ENCODE assay signal across 23 mouse cellular contexts in the genomic region with DNA sequence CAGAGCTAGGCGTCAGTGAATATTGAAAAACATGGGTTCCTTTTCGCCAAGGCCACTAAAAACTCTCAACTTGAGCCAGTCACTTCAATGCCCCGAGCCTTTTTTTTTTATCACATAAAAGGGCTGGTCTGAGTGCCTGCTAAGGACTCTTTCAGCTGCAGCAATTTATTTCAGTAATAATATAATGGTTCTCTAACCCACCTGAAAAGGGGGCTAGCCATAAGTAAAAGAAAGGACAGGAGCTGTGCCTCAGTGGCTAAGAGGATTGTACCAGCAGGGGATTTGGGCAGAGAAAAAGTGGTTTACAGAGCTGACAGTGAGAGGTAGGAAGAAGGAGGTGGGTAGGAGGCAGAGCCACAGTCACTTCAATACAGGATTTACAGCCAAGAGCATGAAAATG.
DNase-seq lines count a peak whose midpoint lies in the region; ATAC-seq and TF ChIP-seq lines count a peak whose summit lies in the region.
"Had no signal": no experiment of that assay in that cellular context is flagged by ENCODE, and none has a peak within 500 bp of the region (broad histone marks: within the 10 kb centered on the region; RNA-seq: fewer than 3 reads in every experiment).

No protein-coding gene starts in this region.

- H3K27ac ChIP-seq in forebrain, embryonic 10.5 days, result peak overlapping the region; percentile 63
- H3K27ac ChIP-seq in forebrain, embryonic 12.5 days, result no peak overlapping the region
- no peak overlapping the region for H3K27ac ChIP-seq in heart, embryonic 11.5 days (ENCODE audit: low read depth, low read length)
- H3K27ac ChIP-seq in midbrain, embryonic 15.5 days, result no peak overlapping the region
- H3K27ac ChIP-seq in midbrain, postnatal 0 days (ENCODE audit: low read depth, low read length), result no peak overlapping the region
- H3K27ac ChIP-seq: heart, embryonic 15.5 days; hindbrain, embryonic 10.5 days; hindbrain, embryonic 13.5 days; intestine, embryonic 15.5 days had no signal

- no peak overlapping the region for H3K4me3 ChIP-seq in forebrain, embryonic 10.5 days
- H3K4me3 ChIP-seq in forebrain, embryonic 12.5 days (replicated peaks), result no peak overlapping the region
- no peak overlapping the region for H3K4me3 ChIP-seq in heart, embryonic 11.5 days (ENCODE audit: low read depth, low read length)
- no peak overlapping the region for H3K4me3 ChIP-seq in midbrain, embryonic 15.5 days
- no peak overlapping the region for H3K4me3 ChIP-seq in midbrain, postnatal 0 days (ENCODE audit: low read depth, low read length)
- H3K4me3 ChIP-seq: heart, embryonic 12.5 days; heart, embryonic 15.5 days; hindbrain, embryonic 10.5 days; hindbrain, embryonic 13.5 days; intestine, embryonic 15.5 days had no signal

- TF ChIP-seq CTCF in midbrain, postnatal 0 days (IDR thresholded peaks at IDR 0.05), result no peak

- H3K9me3 ChIP-seq in forebrain, embryonic 10.5 days, result no peaks in the 10 kb centered on the region
- H3K9me3 ChIP-seq in forebrain, embryonic 12.5 days, result no peaks in the 10 kb centered on the region
- no peaks in the 10 kb centered on the region for H3K9me3 ChIP-seq in heart, embryonic 11.5 days (replicated peaks; ENCODE audit: control insufficient read depth, low read length)
- H3K9me3 ChIP-seq in midbrain, embryonic 15.5 days, result no peaks in the 10 kb centered on the region
- no peaks in the 10 kb centered on the region for H3K9me3 ChIP-seq in midbrain, postnatal 0 days (ENCODE audit: low read length)
- H3K9me3 ChIP-seq: heart, embryonic 12.5 days; heart, embryonic 15.5 days; hindbrain, embryonic 10.5 days; hindbrain, embryonic 13.5 days; intestine, embryonic 15.5 days had no signal

- ATAC-seq in forebrain, embryonic 12.5 days (ENCODE audit: low FRiP score), result no peak
- ATAC-seq in heart, embryonic 11.5 days (replicated peaks; ENCODE audit: insufficient number of reproducible peaks, low FRiP score, low TSS enrichment), result no peak
- 0 out of 2 replicates have a peak, but pooled peaks have one; percentile 60 for ATAC-seq in midbrain, embryonic 15.5 days (replicated peaks)
- no peak for ATAC-seq in midbrain, postnatal 0 days (ENCODE audit: low FRiP score)
- ATAC-seq: activated CD4-positive, CD25-positive, alpha-beta regulatory T cell, adult 4 months; forebrain, embryonic 16.5 days; hindbrain, embryonic 16.5 days; intestine, embryonic 15.5 days had no signal

- no peak overlapping the region for H3K4me2 ChIP-seq in forebrain, embryonic 12.5 days
- no peak overlapping the region for H3K4me2 ChIP-seq in heart, embryonic 11.5 days
- H3K4me2 ChIP-seq in midbrain, embryonic 15.5 days, result no peak overlapping the region
- H3K4me2 ChIP-seq in midbrain, postnatal 0 days (ENCODE audit: low read depth, low read length, poor library complexity, severe bottlenecking), result no peak overlapping the region
- H3K4me2 ChIP-seq: heart, embryonic 12.5 days; heart, embryonic 15.5 days; hindbrain, embryonic 13.5 days; intestine, embryonic 15.5 days had no signal

- H3K36me3 ChIP-seq in forebrain, embryonic 10.5 days (replicated peaks), result no peaks in the 10 kb centered on the region
- H3K36me3 ChIP-seq in forebrain, embryonic 12.5 days (replicated peaks), result no peaks in the 10 kb centered on the region
- H3K36me3 ChIP-seq in heart, embryonic 11.5 days (ENCODE audit: control insufficient read depth, insufficient read depth, low read length), result no peaks in the 10 kb centered on the region
- H3K36me3 ChIP-seq in midbrain, embryonic 15.5 days (replicated peaks), result no peaks in the 10 kb centered on the region
- no peaks in the 10 kb centered on the region for H3K36me3 ChIP-seq in midbrain, postnatal 0 days (ENCODE audit: insufficient read depth, low read length)
- H3K36me3 ChIP-seq: heart, embryonic 12.5 days; heart, embryonic 15.5 days; hindbrain, embryonic 10.5 days; hindbrain, embryonic 13.5 days; intestine, embryonic 15.5 days had no signal

- peaks cover 14% of the 10 kb centered on the region for H3K4me1 ChIP-seq in forebrain, embryonic 10.5 days
- H3K4me1 ChIP-seq in forebrain, embryonic 12.5 days, result peaks cover 3% of the 10 kb centered on the region; the same call in 1 of the 2 replicates
- H3K4me1 ChIP-seq in heart, embryonic 11.5 days (ENCODE audit: control insufficient read depth, insufficient read depth, low read length), result no peaks in the 10 kb centered on the region
- H3K4me1 ChIP-seq in midbrain, embryonic 15.5 days, result no peaks in the 10 kb centered on the region
- H3K4me1 ChIP-seq in midbrain, postnatal 0 days (ENCODE audit: insufficient read depth, low read length), result no peaks in the 10 kb centered on the region
- H3K4me1 ChIP-seq: heart, embryonic 12.5 days; heart, embryonic 15.5 days; hindbrain, embryonic 10.5 days; intestine, embryonic 15.5 days had no signal

- no peak for DNase-seq in forebrain, embryonic 10.5 days (ENCODE audit: extremely low spot score, low spot score)
- peak; percentile 30 for DNase-seq in heart, adult 11 months
- no peak for DNase-seq in midbrain, postnatal 0 days (ENCODE audit: low spot score)
- DNase-seq: adrenal gland, adult 8-10 months; adrenal gland, postnatal 25 days; cerebellum, adult 18-20 months; cerebellum, adult 9-10 months; cerebellum, postnatal 14 days; gastrocnemius, postnatal 10 days; gastrocnemius, postnatal 36 days; heart, postnatal 10 days; heart, postnatal 36 days had no signal

- 18% methylated on average over 3 of the region's 3 CpGs for WGBS in forebrain, embryonic 10.5 days
- 13% methylated on average over 3 of the region's 3 CpGs for WGBS in forebrain, embryonic 12.5 days
- WGBS in heart, embryonic 11.5 days (ENCODE audit: insufficient replicate concordance), result 72% methylated on average over 3 of the region's 3 CpGs
- WGBS in midbrain, embryonic 15.5 days, result 24% methylated on average over 3 of the region's 3 CpGs
- WGBS in midbrain, postnatal 0 days, result 30% methylated on average over 3 of the region's 3 CpGs

- H3K27me3 ChIP-seq in forebrain, embryonic 10.5 days (ENCODE audit: poor library complexity, severe bottlenecking), result no peaks in the 10 kb centered on the region
- H3K27me3 ChIP-seq in forebrain, embryonic 12.5 days, result no peaks in the 10 kb centered on the region
- H3K27me3 ChIP-seq in heart, embryonic 11.5 days (ENCODE audit: control insufficient read depth, insufficient read depth, low read length), result no peaks in the 10 kb centered on the region
- H3K27me3 ChIP-seq in midbrain, embryonic 15.5 days (replicated peaks), result no peaks in the 10 kb centered on the region
- H3K27me3 ChIP-seq in midbrain, postnatal 0 days (ENCODE audit: insufficient read depth, low read length), result no peaks in the 10 kb centered on the region
- H3K27me3 ChIP-seq: heart, embryonic 12.5 days; heart, embryonic 15.5 days; hindbrain, embryonic 13.5 days; intestine, embryonic 15.5 days had no signal

- H3K9ac ChIP-seq in forebrain, embryonic 12.5 days, result no peak overlapping the region
- H3K9ac ChIP-seq in heart, embryonic 11.5 days (ENCODE audit: low read depth, low read length), result no peak overlapping the region
- no peak overlapping the region for H3K9ac ChIP-seq in midbrain, embryonic 15.5 days
- no peak overlapping the region for H3K9ac ChIP-seq in midbrain, postnatal 0 days (replicated peaks; ENCODE audit: low read length, poor library complexity, severe bottlenecking)
- H3K9ac ChIP-seq: heart, embryonic 12.5 days; heart, embryonic 15.5 days; hindbrain, embryonic 13.5 days; intestine, embryonic 15.5 days had no signal
